Mouse (Mus musculus) adipocyte (in vitro differentiated cells): ENCODE data around the gene Rftn2.
"Not testable (repeated sequence)": the region's sequence is repeated elsewhere in the genome, so short reads cannot be mapped to it uniquely, and the experiment has no call there.

Experiments
- DNase-seq: peaks from one replicate; pipeline ENCODE4 v3.0.0-alpha.2; 2016; ENCODE audit warnings: low spot score

The Rftn2 gene

DNA sequence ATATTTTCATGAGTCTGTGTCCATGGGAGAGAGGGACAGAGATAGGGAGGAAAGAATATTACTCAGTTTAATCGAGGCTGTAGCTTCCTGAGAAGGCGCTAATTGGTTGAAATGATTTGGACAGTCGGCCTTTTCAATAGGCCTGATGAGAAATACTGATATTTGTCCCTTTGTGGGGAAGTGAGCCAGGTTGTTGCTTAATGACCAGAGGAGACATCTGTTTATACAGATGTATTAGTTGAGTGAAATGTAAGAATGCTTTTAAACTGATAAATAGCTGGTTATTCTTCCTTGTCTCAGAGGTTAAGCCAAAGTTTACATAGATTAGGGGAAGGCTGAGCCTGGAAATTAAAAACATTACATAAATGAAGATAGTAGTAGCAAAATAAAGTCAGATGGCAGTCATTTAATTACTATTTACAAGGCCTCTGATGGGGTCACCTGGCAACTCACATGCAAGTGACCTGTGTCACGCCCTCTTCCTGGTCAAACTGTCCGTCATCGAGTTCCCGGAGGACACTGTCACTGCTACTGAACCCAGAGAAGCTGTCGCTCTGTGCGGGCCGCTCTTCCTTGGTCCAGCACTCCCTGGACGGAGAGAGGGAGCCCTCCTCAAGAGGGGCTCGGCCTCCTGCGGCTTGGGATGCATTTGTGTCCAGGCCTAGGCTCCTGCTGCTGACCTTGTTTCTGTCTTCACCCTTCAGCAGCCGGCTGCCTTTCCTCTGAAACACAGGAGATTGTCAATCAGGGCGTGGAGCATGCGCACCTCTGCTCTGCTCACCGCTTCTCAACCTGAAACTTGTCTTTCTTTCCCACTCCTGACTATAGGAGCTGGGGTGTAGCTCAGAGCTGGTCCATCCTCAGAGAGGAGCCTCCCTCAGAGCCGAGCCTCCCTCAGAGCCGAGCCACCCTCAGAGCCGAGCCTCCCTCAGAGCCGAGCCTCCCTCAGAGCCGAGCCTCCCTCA is 54.9 kb downstream of the Rftn2 start:
- peak; percentile 34 for DNase-seq

DNA sequence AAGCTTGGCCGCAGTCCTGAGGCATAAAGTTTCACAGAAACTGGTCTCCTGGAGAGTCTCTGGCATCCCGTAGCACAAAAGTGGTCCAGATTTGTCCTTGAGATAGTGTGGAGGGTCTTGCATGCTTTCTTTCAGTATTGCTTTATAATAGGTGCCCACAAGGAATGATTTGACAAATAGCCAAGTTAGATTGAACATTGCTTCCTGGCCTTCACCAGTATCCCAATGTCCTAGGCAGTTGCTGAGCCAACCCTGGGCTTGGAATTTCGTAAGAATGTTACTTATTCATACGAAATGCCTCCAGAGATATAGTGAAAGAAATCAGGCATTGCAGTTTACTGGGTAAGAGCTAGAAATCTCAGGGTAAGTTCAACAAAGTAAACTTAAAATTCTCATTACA is 58.0 kb downstream of the Rftn2 start:
- DNase-seq, result no peak

DNA sequence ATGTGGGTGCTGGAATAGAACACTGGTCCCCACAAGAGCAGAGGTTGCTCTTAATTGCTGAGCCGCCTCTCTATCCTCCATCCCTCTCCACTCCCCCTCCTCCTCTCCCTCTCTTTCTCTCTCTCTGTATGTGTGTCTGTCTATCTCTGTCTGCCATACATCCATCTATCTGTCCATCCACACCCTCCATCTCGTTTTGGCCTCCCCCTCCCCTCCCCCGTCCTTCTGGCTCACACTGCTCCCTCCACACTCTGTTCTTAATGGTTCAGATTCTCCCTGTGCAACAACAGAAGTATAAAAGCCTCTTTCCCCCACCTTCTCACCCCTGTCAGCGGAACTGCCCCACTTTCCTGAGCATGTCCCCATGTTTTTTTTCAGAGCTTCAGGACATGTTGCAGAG is 59.0 kb downstream of the Rftn2 start:
- no peak for DNase-seq

DNA sequence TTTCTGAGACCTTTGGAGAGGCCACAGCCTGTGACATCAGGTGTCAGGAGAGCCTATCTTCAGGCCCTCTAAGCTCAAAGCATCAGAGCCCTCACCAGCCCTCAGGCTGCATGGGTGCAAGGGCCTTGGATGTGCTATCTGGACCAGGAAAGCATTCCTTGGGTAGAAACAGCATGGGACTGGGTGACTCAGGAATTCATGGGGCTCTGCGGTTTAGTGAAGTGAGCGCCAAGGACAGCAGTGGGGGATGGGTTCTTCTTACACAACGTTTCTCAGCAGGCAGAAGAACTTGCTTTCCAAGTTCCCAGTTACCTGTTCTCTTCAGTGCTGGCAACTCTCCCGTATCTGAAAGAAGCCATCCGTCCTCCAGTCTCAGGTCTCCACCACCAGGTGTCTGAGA is 62.6 kb downstream of the Rftn2 start:
- no peak for DNase-seq

DNA sequence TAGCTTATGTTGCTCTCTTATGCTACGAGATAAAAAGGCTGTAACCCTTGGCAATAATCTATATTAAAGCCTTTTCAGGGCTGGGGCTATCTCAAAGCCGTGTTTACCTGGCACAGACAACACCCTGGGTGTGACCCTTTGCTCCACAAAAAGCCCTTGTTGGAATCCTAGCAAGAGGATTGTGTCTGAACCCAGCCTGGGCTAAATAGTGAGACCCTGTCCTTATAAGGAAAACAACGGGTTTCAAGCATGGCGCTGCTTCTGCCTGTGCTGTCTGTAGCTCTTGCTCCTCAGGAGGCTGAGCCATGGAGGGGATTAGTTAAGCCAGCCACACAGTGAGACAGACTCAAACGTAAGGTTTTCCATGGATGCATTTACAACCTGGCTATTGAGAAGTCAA is 63.8 kb downstream of the Rftn2 start:
- no peak for DNase-seq

DNA sequence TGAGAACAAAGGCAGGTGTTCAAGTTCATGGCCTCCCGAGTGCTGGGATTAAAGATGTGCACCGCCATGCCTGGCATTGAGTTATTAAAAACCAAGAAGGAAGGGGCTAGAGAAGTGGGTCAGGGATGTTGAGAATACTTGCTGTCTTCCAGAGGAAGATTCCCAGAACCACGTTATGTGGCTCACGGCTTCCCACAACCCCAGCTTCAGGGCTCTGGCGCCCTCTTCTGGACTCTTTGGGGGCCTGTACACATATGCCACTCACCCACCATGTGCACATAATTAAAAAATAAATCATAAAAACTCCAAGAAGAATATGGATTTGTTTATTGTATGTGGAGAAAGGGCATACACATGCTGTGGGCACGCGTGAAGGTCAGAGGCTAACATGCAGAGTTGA is 64.7 kb downstream of the Rftn2 start:
- peak; percentile 35 for DNase-seq

DNA sequence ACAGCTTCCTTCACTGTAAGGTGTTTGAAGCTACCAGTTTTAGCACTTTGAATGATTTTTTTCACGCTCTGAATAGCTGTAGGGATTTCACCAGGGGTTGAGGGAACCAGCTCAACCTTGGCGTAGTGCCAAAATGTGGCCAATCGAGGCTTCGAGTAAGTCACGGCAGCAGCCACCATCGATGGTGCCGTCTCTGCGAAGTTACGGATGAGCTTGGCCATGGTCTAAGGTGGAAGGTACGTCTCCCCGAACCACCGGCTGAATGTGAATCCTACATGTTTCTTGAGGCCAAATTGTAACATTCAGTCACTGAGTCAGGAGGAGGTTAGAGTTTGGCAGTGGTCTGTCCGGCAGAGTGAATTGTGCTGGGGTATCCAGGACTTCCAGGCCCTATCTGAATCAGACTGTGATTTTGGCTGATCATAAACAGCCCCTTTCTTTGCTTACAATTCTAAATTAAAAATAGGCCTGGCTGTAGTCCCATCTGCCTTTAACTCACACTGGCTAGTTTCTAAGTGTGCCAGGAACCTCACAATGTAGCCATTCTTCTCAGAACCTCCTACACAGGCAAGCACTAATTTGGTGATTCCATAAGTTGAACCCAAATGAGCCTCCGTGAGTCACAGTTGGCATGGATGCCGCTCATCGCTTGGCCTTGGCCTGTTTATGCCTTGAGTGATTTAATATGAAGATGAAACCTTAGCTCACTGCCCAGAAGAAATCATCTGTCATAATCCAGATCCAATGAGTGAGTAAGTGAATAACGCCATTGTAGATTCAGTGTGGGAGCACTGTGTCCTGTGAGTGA is 65.5 kb downstream of the Rftn2 start:
- peak; percentile 79 for DNase-seq

DNA sequence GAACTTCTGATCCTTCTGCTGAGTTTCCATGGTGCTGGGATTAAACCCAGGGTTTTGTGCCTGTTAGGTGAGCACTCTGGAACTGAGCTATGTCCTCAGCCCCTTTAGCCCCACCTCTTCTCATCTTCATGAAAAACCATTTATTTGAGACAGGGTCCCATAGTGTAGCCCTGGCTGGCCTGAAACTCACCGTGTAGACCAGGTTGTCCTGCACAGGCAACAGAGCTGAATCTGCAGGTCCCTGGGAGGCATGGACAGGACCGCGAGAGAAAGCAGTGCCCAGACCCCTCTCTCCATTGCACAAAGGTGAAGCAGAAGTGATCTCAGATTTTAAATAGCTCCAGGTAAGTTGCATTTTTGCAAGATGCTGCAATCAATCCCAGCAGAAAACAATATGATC is 66.4 kb downstream of the Rftn2 start:
- no peak for DNase-seq

DNA sequence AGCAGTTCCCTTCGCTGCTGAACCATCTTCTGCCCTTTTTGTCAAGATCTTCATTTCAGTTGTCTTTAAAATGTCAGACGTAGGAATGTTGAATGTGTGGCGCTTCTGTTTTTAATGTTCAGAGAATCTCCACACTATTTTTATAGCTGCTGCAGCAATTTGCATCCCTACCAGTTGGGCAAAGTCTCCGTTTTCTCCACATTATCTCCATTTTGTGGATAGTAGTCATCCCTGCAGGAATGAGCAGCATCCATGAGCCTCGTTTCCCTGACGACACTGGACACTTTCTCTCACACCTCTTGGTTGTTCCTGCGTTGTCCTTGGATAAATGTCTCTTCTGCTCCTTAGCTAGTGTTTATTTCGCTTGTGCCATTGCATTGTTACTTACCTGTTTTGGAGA is 67.8 kb downstream of the Rftn2 start:
- no peak for DNase-seq

DNA sequence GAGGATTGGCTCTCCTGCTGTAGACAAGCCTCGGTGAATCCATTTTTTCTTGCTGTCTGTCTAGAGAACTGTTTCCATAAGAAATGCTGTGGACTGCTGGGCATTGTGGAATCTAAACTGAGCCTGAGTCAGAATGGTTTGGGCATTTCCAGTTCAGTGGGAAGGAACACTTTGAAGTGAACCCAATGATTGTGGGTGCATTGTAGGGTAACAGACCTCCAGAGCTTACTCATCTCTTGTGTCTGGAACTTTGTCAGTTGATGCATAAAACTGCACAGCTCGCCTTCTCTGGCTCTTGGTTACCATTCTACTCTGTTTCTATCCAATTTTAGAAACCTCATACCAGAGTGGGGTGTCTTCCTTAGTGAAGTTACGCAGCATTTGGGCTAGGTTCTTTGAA is 68.4 kb downstream of the Rftn2 start:
- DNase-seq, result no peak

DNA sequence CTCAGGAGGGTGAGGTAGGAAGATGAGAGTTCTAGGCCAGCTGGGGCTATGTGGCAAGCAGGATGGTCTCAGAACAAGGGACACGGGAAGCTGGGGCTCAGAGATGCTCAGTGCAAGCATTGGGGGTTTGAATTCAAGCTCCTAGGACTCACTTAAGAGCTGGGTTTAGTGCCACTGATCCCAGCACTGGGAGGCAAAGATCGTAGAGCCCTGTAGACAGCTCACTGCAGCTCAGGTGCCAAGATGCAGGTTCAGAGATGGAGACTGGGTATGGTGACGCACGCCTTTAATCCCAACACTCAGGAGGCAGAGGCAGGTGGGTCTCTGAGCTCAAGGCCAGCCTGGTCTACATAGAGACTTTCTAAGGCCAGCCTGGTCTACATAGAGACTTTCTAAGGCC is 69.3 kb downstream of the Rftn2 start:
- DNase-seq, result no peak

DNA sequence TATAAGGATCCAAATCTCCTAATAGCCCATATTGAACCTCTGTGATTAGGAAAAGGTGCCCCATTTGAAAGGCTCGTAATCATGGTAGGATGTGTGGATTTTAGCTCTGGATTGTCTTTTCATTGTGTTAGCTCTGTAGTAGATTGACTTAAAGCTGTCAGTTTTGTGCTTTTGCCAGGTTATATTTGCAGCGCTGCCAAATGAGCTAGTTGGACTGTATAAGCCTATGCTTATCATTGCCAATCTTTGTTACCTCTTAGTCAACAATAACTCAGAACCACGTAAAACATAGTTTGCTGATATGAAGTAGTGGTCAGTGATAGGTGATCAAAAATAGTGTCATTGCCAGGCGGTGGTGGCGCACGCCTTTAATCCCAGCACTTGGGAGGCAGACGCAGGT is 81.0 kb downstream of the Rftn2 start:
- DNase-seq, result no peak

DNA sequence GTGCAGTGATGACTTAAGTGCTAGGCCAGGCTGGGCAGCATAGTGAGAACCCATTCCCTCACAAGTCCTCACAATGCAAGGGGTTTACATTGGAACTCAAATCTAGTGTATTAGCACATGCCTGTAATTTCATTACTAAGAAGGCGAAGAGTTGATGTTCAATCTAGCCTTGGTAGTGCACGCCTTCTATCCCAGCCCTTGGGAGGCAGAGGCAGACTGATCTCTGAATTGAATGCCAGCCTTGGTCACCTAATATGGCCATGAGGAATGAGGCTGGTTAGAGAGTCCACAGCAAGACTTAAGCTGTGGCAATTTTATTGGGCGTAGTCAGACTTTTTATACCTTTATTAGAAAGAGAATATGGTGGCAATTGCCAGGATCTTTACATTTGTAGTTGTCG is 82.2 kb downstream of the Rftn2 start:
- no peak for DNase-seq

DNA sequence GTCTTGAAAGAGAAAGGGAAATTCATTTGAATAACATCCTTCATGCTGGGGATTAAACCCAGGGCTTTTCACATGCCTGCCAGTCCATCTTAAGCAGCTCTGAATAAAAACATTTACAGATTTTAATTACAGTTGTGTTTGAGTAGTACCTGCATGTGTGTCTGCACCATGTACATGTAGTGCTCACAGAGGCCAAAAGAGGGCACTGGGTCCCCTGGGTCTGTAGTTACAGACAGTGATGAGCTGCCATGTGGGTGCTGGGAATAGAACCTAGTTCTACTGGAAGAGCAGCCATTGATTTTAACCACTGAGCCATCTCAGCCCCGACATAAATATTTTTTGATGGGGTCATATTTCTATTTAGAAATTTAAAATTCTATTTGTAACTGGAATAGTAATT is 90.7 kb downstream of the Rftn2 start:
- no peak for DNase-seq

DNA sequence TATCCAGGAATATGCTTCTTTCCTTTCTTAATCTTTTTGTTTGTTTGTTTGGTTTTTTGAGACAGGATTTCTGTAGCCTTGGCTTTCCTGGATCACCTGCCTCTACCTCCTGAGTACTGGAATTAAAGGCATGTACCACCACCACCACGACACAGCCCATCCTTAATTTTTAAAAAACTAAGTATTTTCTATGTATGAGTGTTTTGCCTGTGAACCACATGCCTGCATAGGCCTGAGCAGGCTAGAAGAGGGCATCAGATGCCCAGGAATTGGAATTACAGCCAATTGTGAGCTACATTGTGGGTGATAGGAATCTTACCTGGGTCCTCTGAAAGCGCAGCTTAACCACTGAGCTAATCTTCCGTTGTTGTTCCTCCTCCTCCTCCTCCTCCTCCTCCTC is 92.3 kb downstream of the Rftn2 start:
- DNase-seq, result no peak

DNA sequence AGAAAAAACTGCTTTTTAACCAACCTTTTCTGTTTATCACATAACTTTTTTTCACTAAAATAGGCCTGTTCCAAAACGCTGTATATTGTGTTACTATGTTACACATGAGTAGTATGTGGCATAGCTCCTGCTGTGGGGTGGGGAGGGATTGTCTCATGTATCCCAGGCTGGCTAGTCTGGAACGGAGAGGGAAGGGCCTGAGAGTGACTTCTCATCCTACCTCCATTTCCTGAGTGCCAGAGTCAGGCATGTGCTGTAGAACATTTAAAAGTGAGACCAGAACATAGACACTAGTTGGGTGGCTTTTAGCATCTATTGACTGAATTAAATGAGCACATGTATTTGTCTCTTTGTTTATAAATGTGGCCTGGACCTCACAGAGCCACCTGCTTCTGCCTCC is 93.4 kb downstream of the Rftn2 start:
- no peak for DNase-seq

DNA sequence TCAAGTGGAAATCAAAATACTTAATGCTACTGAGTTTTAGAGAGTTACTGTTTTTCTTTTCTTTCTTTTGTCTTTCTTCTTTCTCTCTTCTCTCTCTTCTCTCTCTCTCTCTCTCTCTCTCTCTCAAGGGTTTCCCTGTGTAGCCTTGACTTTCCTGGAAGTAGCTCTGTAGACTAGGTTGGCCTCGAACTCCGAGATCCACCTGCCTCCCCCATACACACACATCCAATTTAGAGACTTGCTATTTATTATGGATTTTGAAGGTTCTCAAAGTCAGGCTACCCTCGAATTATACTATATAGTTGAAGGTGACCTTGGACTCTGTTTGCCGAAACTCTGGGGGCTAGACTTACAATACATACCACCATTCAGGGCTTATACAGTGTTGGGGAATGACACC is 94.3 kb downstream of the Rftn2 start:
- no peak for DNase-seq

DNA sequence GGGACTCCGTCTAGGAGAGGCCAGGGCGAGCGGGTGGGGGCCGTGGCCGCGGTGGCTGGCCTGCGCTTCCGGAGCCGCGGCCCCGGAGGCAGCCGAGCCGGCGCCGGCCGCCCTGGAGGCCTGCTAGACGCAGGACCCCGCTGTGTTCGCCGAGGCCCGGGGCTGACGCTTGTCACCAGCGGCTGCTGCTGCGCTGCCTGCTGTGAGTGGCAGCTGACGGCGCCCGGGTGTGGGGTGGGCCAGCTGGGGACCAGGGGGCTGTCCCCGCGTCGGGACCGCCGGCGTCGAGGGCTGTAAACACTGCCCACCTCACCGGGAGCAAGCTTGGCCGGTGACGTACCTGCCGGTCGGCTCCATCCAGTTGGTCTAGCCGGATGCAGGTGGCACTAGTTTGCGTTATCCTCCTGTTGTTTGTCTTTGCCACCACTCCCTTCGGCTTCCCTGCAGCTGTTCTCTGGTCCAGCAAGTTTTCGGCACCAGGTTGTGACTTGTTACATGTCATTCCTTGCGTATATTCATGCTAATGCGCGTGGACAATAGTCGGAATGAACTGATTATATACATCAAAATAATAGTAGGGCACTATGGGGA is 95.1 kb downstream of the Rftn2 start:
- DNase-seq, result peak; percentile 43

DNA sequence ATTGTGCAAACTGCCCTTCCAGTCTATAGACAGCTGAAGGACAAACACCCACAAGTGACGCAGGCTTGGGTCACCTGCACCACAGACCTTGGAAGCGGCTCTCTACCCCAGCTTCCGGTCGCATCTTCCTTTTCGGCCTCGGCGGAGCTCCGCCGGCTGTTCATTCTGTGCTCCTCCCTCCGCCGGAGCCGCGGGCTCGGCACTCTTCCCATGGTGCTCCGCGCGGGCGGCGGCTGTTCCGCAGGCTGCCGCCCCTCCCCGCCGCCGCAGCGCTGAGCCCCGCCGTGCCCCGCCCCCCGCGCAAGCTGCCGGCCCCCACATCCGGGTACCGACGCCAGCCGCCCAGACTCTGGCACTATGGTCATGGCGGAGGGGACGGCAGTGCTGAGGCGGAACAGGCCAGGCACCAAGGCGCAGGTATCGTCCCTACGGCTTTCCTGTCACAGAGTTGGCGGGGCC is 95.6 kb downstream of the Rftn2 start, which contains the start of gene Mob4:
Mob4 (plus strand) TSS at position 289 of the 459 bp plus-strand sequence.
- peak; percentile 88 for DNase-seq

DNA sequence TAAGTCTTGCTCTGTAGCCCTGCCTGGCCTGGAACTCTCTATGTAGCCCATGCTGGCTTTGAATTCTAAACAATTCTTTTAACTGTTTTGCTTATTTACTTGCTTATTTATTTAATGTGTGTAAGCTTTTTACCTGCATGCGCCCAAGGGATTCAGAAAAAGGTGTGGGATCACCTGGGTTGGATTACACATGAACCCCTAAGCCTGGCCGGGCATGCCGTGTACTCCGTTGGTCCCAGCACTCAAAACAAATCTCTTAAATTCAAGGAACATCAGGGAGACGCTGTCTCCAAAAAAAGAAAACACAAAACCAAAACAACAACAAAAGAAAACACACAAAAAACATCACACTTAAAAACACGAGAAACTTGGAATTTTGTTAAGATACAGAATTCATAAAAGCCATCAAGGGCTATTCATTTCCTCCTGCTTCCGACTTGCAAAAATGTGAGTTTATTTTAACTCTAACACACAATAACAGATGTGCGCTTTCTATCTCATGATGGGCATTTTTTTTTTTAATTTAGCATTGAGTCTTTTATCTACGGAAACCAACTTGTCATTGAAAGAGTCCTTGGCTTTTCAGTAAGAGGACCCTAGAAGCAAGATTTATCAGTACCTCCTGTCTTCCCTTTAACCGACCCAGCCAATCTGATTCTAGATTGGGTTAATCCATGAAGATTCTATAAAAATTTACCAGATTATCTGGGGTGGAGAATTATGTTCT is 96.2 kb downstream of the Rftn2 start:
- no peak for DNase-seq

DNA sequence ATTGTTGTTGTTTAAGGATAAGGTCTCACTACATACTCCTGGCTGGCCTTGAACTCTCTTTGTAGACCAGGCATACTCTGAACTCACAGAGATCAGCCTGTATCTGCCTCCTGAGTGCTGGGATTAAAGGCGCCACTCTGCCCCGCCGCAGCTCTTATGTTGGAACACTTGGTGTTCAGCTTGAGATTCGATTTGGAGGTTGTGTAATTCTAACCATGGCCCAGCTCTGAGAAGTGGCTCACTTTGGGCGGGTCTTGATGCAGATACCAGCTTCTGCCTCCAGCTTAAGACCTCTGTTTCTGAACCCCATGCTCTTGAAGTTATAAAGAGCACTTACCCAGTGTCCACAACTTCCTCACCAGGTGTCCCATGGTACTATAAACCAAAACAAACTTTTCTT is 96.9 kb downstream of the Rftn2 start:
- DNase-seq, result no peak

DNA sequence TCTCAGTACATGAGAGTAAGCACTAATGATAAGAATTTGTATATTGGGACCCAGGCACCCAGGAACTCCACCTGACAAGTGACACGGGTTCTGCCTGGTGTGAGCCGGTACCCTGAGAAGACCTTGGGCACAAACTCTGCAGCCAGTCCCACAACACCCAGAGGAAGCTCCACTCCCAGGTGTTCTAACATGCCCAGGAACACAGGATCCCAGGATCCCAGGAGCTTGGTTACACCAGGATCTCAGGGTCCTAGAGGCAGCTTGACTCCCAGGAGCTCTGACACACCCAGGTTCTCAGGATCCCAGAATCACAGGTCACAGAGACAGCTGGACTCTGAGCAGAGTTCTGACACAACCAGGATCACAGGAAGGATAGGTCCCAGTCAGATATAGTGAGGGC is 102.4 kb downstream of the Rftn2 start:
- not testable (repeated sequence) for DNase-seq
